ENCODE assay signal across 12 mouse cellular contexts in genomic region chr2:173187182-173187855, GRCm38 (mm10). TPM values are rescaled to one million over a fixed set of nuclear protein-coding genes. Genes with fewer than 3 reads are reported as not detected.
DNase-seq lines count a peak whose midpoint lies in the region; ATAC-seq lines count a peak whose summit lies in the region.
"Had no signal": no experiment of that assay in that cellular context is flagged by ENCODE, and none has a peak within 500 bp of the region (broad histone marks: within the 10 kb centered on the region; RNA-seq: fewer than 3 reads in every experiment).

No protein-coding gene starts in this region.

- no peak overlapping the region for H3K27ac ChIP-seq in liver, embryonic 12.5 days
- H3K27ac ChIP-seq: forebrain, embryonic 10.5 days; macrophage; neural tube, embryonic 13.5 days had no signal

- peak; percentile 63 for ATAC-seq in liver, embryonic 12.5 days

- no peak overlapping the region for H3K9ac ChIP-seq in liver, embryonic 12.5 days
- H3K9ac ChIP-seq: neural tube, embryonic 13.5 days had no signal

- peak; percentile 31 for DNase-seq in adrenal gland, adult 2 months
- DNase-seq in adrenal gland, postnatal 25 days: no peak
- DNase-seq in urinary bladder, adult 2 months (ENCODE audit: low spot score): peak; percentile 18
- DNase-seq in urinary bladder, postnatal 25 days (ENCODE audit: low spot score): no peak
- DNase-seq in c-Kit-positive CD71-positive TER-119-positive erythroid progenitor cells, embryonic 14.5 days (ENCODE audit: low spot score): no peak
- DNase-seq in right cerebral cortex, postnatal 14 days: no peak
- no peak for DNase-seq in left cerebral cortex, adult 9 months (ENCODE audit: low spot score in 2 of 2)
- DNase-seq: cerebellum, adult 8-10 months had no signal

- no peaks in the 10 kb centered on the region for H3K9me3 ChIP-seq in liver, embryonic 12.5 days (replicated peaks)
- H3K9me3 ChIP-seq: forebrain, embryonic 10.5 days; neural tube, embryonic 13.5 days had no signal

- no peaks in the 10 kb centered on the region for H3K36me3 ChIP-seq in liver, embryonic 12.5 days
- H3K36me3 ChIP-seq: forebrain, embryonic 10.5 days; neural tube, embryonic 13.5 days had no signal

- H3K4me3 ChIP-seq in liver, embryonic 12.5 days: no peak overlapping the region
- H3K4me3 ChIP-seq: forebrain, embryonic 10.5 days; neural tube, embryonic 13.5 days had no signal

- WGBS in liver, embryonic 12.5 days (ENCODE audit: insufficient replicate concordance): 25% methylated on average over 8 of the region's 8 CpGs

- H3K4me1 ChIP-seq in liver, embryonic 12.5 days: no peaks in the 10 kb centered on the region
- H3K4me1 ChIP-seq: neural tube, embryonic 13.5 days had no signal

- no peak overlapping the region for H3K4me2 ChIP-seq in liver, embryonic 12.5 days
- H3K4me2 ChIP-seq: neural tube, embryonic 13.5 days had no signal

- peaks cover 44% of the 10 kb centered on the region for H3K27me3 ChIP-seq in liver, embryonic 12.5 days (replicated peaks)

RNA-seq across cellular contexts. Expression of gene Zbp1, which starts 31.4 kb away (rescaled TPM):
- 1 to 10 TPM; 2.7 to 9.0 TPM for total RNA-seq in adrenal gland, adult 2 months (2021)
- 3.3 and 3.8 TPM in 2 replicates for polyA plus RNA-seq in adrenal gland, adult 2 months (2012; rRNA removed)
- 2.6 and 3.5 TPM in 2 replicates for total RNA-seq in adrenal gland, postnatal 25 days (2021)
- 11.3 and 15.7 TPM in 2 replicates for polyA plus RNA-seq in urinary bladder, adult 2 months (2012; rRNA removed)
- 0.21 and 0.36 TPM in 2 replicates for polyA plus RNA-seq in liver, embryonic 12.5 days (2016; fragmentation: Nextera tagmentation; extraction: Ambion mirVana)
- polyA plus RNA-seq: forebrain, embryonic 10.5 days had no signal

RNA-seq across cellular contexts. Expression of gene Pck1, which starts 34.5 kb away (rescaled TPM):
- total RNA-seq in adrenal gland, adult 2 months (2021): 1,000 to 10,000 TPM in 1 of 2 experiments, 100 to 1,000 TPM in 1; 919 to 1,359 TPM
- polyA plus RNA-seq in adrenal gland, adult 2 months (2012; rRNA removed): 84.6 and 134 TPM in 2 replicates
- total RNA-seq in adrenal gland, postnatal 25 days (2021): 420 and 690 TPM in 2 replicates
- polyA plus RNA-seq in urinary bladder, adult 2 months (2012; rRNA removed): 5.4 and 5.9 TPM in 2 replicates
- polyA plus RNA-seq in liver, embryonic 12.5 days (2016; fragmentation: Nextera tagmentation; extraction: Ambion mirVana): 0.07 and 0.20 TPM in 2 replicates
- polyA plus RNA-seq: forebrain, embryonic 10.5 days; macrophage; neural tube, embryonic 13.5 days had no signal

Comparison
In these comparisons a context has a peak if more than half of its experiments do, and no peak if none do; other contexts are left out.
1. DNase-seq: peak in adrenal gland, adult 2 months (single experiment) and urinary bladder, adult 2 months (single experiment); none in adrenal gland, postnatal 25 days (single experiment), urinary bladder, postnatal 25 days (single experiment), c-Kit-positive CD71-positive TER-119-positive erythroid progenitor cells, embryonic 14.5 days (single experiment), right cerebral cortex, postnatal 14 days (single experiment) and left cerebral cortex, adult 9 months (0 of 2).
2. RNA of gene Pck1, which starts 34.5 kb away (polyA plus RNA-seq): 84.6 to 134 TPM in adrenal gland, adult 2 months; 5.4 to 5.9 TPM in urinary bladder, adult 2 months and 0.07 to 0.20 TPM in liver, embryonic 12.5 days; every median in the first group is over 10 times any median in the second.